Mouse (Mus musculus) heart, postnatal 0 days (tissue): ENCODE results near the gene Camk2d. TPM values are rescaled to one million over a fixed set of nuclear protein-coding genes. Genes with fewer than 3 reads are reported as not detected.

Experiments used
- ATAC-seq: fragments of 200-750 bp; cut with Nextera tagmentation; 2 replicates; pipeline ENCODE4 v1.8.0; 2017; ENCODE audit warnings: low read depth, moderate number of reproducible peaks, moderate library complexity; ENCODE audit not compliant: insufficient read depth
- DNase-seq: peaks from one replicate; pipeline ENCODE4 v3.0.0-alpha.2; 2016; ENCODE audit warnings: low spot score
- H3K27ac ChIP-seq: fragments of 300-500 bp; sonication (generic); 2 replicates; pipeline ENCODE4 v1.5.1; 2014; ENCODE audit warnings: low read depth, mild to moderate bottlenecking
- H3K27me3 ChIP-seq: fragments of 300-500 bp; sonication (generic); 2 replicates; pipeline ENCODE4 v1.6.1; 2014; ENCODE audit warnings: low read length, mixed read lengths; ENCODE audit not compliant: control insufficient read depth, insufficient read depth
- H3K36me3 ChIP-seq: fragments of 300-500 bp; sonication (generic); replicated peaks from 2 replicates; pipeline ENCODE4 v1.6.1; 2014; ENCODE audit warnings: low read length, mixed read lengths; ENCODE audit not compliant: control insufficient read depth, insufficient read depth
- H3K4me1 ChIP-seq: fragments of 300-500 bp; sonication (generic); 2 replicates; pipeline ENCODE4 v1.6.1; 2014; ENCODE audit warnings: antibody characterized with exemption; ENCODE audit not compliant: control insufficient read depth, insufficient read depth
- H3K4me2 ChIP-seq: fragments of 300-500 bp; sonication (generic); 2 replicates; pipeline ENCODE4 v1.6.1; 2014; ENCODE audit warnings: low read depth, mild to moderate bottlenecking, low read length, moderate library complexity
- H3K4me3 ChIP-seq: fragments of 300-500 bp; sonication (generic); 2 replicates; pipeline ENCODE4 v1.5.1; 2014; ENCODE audit warnings: low read depth, low read length
- H3K9ac ChIP-seq: fragments of 300-500 bp; sonication (generic); replicated peaks from 2 replicates; pipeline ENCODE4 v1.6.1; 2014; ENCODE audit warnings: low read depth, low read length, mixed read lengths
- H3K9me3 ChIP-seq: fragments of 300-500 bp; sonication (generic); replicated peaks from 2 replicates; pipeline ENCODE4 v1.6.1; 2016; ENCODE audit warnings: low read length; ENCODE audit not compliant: control insufficient read depth
- CTCF ChIP-seq: IDR thresholded peaks from 2 replicates; pipeline ENCODE4 v1.5.1; 2016; ENCODE audit warnings: antibody characterized with exemption, control low read depth, low read depth
- EP300 ChIP-seq: IDR thresholded peaks from 2 replicates; pipeline ENCODE4 v1.6.1; 2016; ENCODE audit warnings: antibody characterized with exemption, low read depth
- WGBS: fragments of 180-500 bp; shearing (Covaris S2); extraction: QIAGEN DNeasy Blood & Tissue Kit; methylation state at CpG from one replicate; pipeline ENCODE4 v1.1.7; 2014; 5-methylcytosine and 5-hydroxymethylcytosine counted together
- polyA plus RNA-seq: library from polyadenylated mRNA; unstranded; fragments of >200 nt; fragmentation: Nextera tagmentation; extraction: Ambion mirVana; gene quantifications from 2 replicates; pipeline ENCODE4 v1.2.1, GENCODE M21; 2015
- total RNA-seq: library from RNA; depleted of rRNA; stranded (reverse); fragments of >200 nt; gene quantifications from 2 replicates; pipeline ENCODE4 v1.2.3, GENCODE M21; 2014; ENCODE audit warnings: low replicate concordance

Gene Camk2d
- total and polyA plus RNA-seq, 2 experiments from 2014 or later: 109 to 191 TPM

DNA sequence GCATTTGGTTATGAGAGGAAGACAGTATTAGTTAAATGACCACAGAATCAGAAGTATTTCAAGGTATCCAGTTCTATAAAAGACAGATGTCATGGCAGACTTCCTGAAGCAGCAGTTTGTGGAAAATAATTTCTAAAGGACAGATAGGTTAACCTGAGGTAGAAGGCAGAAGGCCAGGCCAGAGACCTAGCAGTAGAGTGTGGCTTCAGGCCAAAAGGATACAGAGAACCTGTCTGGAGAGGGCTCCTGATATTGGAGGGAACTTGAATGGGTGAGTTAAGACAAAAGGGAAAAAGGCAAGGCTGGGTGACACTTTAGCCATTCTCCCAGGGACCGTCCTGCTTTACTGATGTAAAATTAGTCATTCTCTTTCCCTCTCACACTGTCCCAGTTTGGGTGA lies 118.2 kb downstream of the Camk2d start:
- Histone ChIP-seq H3K4me1 (no peaks in the 10 kb centered on the region), H3K36me3 (0 out of 2 replicates have a peak, but pooled peaks cover 4% of the 10 kb centered on the region), H3K4me3 (no peak overlapping the region), H3K4me2 (no peak overlapping the region), H3K9ac (no peak overlapping the region), H3K27ac (no peak overlapping the region), H3K9me3 (no peaks in the 10 kb centered on the region), H3K27me3 (no peaks in the 10 kb centered on the region)
- 88% methylated on average over 1 of the region's 1 CpGs for WGBS
- ATAC-seq (no peak), DNase-seq (no peak)
- no peak for TF ChIP-seq CTCF

DNA sequence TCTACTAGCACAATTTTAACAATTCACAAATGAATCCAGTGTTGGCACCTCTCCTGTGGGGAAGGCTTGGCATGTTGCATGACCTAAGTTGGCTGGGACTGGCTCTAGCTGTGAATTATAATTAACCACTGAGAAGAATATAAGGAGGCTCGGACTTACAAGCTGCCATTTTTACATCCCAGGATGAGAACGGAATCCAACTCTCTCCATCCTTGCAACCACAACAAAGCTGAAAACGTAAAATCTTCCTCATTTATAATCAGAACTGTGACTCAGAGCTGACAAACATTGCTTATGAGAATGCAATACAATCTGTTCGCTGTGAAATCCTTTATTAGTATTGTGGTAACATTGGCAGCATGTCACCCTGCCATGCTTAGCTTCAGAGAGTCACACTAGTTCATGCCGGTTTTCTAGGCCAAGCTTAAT lies 126.9 kb downstream of the Camk2d start:
- no peaks in the 10 kb centered on the region for H3K9me3 ChIP-seq
- no peak overlapping the region for H3K9ac ChIP-seq
- H3K4me1 ChIP-seq: peaks cover 2% of the 10 kb centered on the region; the same call in 1 of the 2 replicates
- peak overlapping the region; percentile 83 for H3K27ac ChIP-seq
- no peak overlapping the region for H3K4me2 ChIP-seq
- no peak for ATAC-seq
- no peaks in the 10 kb centered on the region for H3K27me3 ChIP-seq
- H3K36me3 ChIP-seq: no peaks in the 10 kb centered on the region
- H3K4me3 ChIP-seq: no peak overlapping the region
- no peak for TF ChIP-seq CTCF
- no peak for TF ChIP-seq EP300
- WGBS: 49% methylated on average over 5 of the region's 5 CpGs
- DNase-seq: no peak

DNA sequence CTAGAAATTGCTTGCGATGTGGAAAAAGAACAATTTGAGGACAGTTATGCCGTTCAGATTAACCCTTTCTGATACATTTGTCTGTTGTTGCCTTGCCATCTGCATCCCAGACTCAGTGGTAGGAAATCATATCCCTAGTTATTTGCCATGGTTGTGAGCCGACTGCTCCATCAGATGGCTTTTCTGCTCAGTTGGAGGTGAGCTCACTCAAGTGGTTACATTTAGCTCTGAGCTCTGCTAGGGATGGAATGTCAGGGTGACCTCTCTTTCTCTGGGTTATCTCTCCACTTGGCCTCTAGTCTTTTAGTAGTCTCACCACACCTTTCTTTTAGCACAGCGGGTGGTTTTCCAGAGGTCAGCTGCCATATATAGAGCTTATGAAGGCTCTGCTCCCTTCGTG lies 127.4 kb downstream of the Camk2d start:
- ATAC-seq (peak; percentile 92), DNase-seq (peak; percentile 82)
- Histone ChIP-seq H3K36me3 (no peaks in the 10 kb centered on the region), H3K4me2 (no peak overlapping the region), H3K27ac (peak overlapping the region; percentile 83), H3K9me3 (no peaks in the 10 kb centered on the region), H3K4me3 (no peak overlapping the region), H3K4me1 (peaks cover 4% of the 10 kb centered on the region; the same call in 1 of the 2 replicates), H3K9ac (no peak overlapping the region), H3K27me3 (no peaks in the 10 kb centered on the region)
- TF ChIP-seq CTCF (no peak), EP300 (peak; percentile 50; the same call in 1 of the 2 replicates)
- 44% methylated on average over 5 of the region's 5 CpGs for WGBS

DNA sequence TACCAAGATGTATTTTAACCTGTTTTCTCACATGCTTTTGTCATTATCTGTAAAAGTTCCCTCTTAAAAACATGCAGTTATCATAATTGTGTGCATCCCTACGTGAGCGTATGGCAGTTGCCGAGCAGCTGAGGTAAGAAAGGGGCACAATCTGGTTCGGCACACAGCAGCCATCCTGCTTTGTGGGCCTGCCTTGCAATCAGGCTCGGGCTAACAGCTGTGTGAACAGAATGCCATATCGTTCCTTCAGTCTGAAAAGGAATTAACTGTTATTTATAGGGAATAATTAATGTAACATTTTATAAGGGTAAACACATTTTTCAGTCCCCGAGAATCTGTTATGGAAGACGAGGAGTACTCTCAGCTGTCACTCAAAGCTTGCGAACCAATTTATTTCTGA lies 129.5 kb downstream of the Camk2d start:
- no peak for ATAC-seq
- TF ChIP-seq EP300: no peak
- no peak for TF ChIP-seq CTCF
- DNase-seq: no peak
- Histone ChIP-seq H3K9ac (no peak overlapping the region), H3K4me3 (no peak overlapping the region), H3K4me1 (peaks cover 4% of the 10 kb centered on the region; the same call in 1 of the 2 replicates), H3K4me2 (no peak overlapping the region), H3K27me3 (no peaks in the 10 kb centered on the region), H3K36me3 (no peaks in the 10 kb centered on the region), H3K27ac (no peak overlapping the region), H3K9me3 (no peaks in the 10 kb centered on the region)
- WGBS: 76% methylated on average over 9 of the region's 9 CpGs

DNA sequence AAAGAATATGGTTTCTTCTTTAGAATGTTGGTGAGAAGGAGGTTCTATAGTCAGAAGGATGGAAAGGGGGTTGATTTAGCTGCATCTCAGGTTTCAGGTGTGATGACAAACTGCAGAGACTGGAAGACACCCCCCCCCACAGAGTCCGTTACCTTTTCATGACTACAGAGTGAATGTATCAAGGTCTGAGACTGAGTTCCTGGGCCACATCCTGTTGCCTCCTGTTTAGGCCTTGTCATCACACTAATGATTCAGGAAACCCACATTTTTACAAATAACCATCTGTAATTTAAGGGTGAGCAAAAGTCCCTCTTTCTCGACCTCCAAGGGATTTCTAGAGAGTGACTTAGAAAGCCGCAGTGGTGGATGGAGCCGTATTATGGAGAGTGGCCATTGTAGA lies 131.3 kb downstream of the Camk2d start:
- Histone ChIP-seq H3K36me3 (no peaks in the 10 kb centered on the region), H3K9ac (no peak overlapping the region), H3K27ac (no peak overlapping the region), H3K4me3 (no peak overlapping the region), H3K9me3 (no peaks in the 10 kb centered on the region), H3K27me3 (no peaks in the 10 kb centered on the region), H3K4me2 (no peak overlapping the region), H3K4me1 (peaks cover 4% of the 10 kb centered on the region; the same call in 1 of the 2 replicates)
- TF ChIP-seq EP300: no peak
- no peak for TF ChIP-seq CTCF
- ATAC-seq: no peak
- no peak for DNase-seq
- 97% methylated on average over 4 of the region's 4 CpGs for WGBS

DNA sequence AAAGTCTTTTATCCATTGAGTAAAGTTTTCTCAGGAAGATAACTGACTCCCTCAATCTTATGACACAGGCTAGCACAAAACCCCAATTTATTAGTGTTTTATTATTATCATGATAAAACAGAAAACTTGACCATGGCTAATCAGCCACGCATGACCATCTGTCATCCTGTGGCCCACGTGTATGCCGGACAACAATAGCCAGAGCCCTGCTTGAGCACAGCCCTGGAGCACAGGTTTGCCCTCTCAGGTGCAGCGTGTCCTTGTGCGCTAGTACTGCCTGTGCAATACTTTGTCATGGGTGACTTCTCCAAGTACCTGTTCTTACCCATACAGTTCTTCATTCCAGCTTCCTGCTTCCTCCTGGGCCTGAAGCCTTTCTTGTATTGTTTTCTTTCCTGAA lies 134.3 kb downstream of the Camk2d start:
- Histone ChIP-seq H3K4me1 (peaks cover 4% of the 10 kb centered on the region; the same call in 1 of the 2 replicates), H3K9ac (no peak overlapping the region), H3K4me2 (no peak overlapping the region), H3K9me3 (no peaks in the 10 kb centered on the region), H3K27ac (no peak overlapping the region), H3K27me3 (no peaks in the 10 kb centered on the region), H3K36me3 (no peaks in the 10 kb centered on the region), H3K4me3 (no peak overlapping the region)
- TF ChIP-seq CTCF (no peak), EP300 (no peak)
- DNase-seq (no peak), ATAC-seq (no peak)
- WGBS: 87% methylated on average over 5 of the region's 5 CpGs
